Mouse (Mus musculus) kidney, embryonic 14.5 days (tissue): ENCODE measurements around the gene Adam10. TPM values are rescaled to one million over a fixed set of nuclear protein-coding genes. Genes with fewer than 3 reads are reported as not detected.

Experiments used
- ATAC-seq: fragments of 200-750 bp; cut with Nextera tagmentation; 2 replicates; pipeline ENCODE4 v1.8.0; 2017; ENCODE audit warnings: moderate number of reproducible peaks, mild to moderate bottlenecking, moderate TSS enrichment, moderate library complexity; ENCODE audit not compliant: low FRiP score, low TSS enrichment
- H3K27ac ChIP-seq: fragments of 300-500 bp; sonication (generic); 2 replicates; pipeline ENCODE4 v1.5.1; 2014; ENCODE audit warnings: low read depth, mild to moderate bottlenecking, low read length, moderate library complexity, mixed read lengths
- H3K27me3 ChIP-seq: fragments of 300-500 bp; sonication (generic); 2 replicates; pipeline ENCODE4 v1.6.1; 2014; ENCODE audit warnings: mild to moderate bottlenecking, low read length; ENCODE audit not compliant: control insufficient read depth, insufficient read depth
- H3K36me3 ChIP-seq: fragments of 300-500 bp; sonication (generic); 2 replicates; pipeline ENCODE4 v1.6.1; 2014; ENCODE audit warnings: low read length, mixed read lengths; ENCODE audit not compliant: control insufficient read depth, insufficient read depth
- H3K4me1 ChIP-seq: fragments of 300-500 bp; sonication (generic); 2 replicates; pipeline ENCODE4 v1.6.1; 2014; ENCODE audit warnings: low read length, mixed read lengths; ENCODE audit not compliant: control insufficient read depth, insufficient read depth
- H3K4me2 ChIP-seq: fragments of 300-500 bp; sonication (generic); replicated peaks from 2 replicates; pipeline ENCODE4 v1.6.1; 2014; ENCODE audit warnings: low read depth, mild to moderate bottlenecking, low read length
- H3K4me3 ChIP-seq: fragments of 300-500 bp; sonication (generic); 2 replicates; pipeline ENCODE4 v1.5.1; 2014; ENCODE audit warnings: mild to moderate bottlenecking, low read length
- H3K9ac ChIP-seq: fragments of 300-500 bp; sonication (generic); 2 replicates; pipeline ENCODE4 v1.6.1; 2014; ENCODE audit warnings: low read depth, mild to moderate bottlenecking, low read length, moderate library complexity
- H3K9me3 ChIP-seq: fragments of 300-500 bp; sonication (generic); 2 replicates; pipeline ENCODE4 v1.6.1; 2016; ENCODE audit warnings: low read length; ENCODE audit not compliant: control insufficient read depth
- WGBS: fragments of 180-500 bp; shearing (Covaris S2); extraction: QIAGEN DNeasy Blood & Tissue Kit; methylation state at CpG from one replicate; pipeline ENCODE4 v1.1.7; 2014; 5-methylcytosine and 5-hydroxymethylcytosine counted together
- polyA plus RNA-seq: library from polyadenylated mRNA; unstranded; fragments of >200 nt; fragmentation: Nextera tagmentation; extraction: Ambion mirVana; gene quantifications from 2 replicates; pipeline ENCODE4 v1.2.1, GENCODE M21; 2014

Gene Adam10
- polyA plus RNA-seq, 1 experiment from 2014 or later, result 83.1 TPM

- Histone ChIP-seq H3K4me1 (no peaks in the 10 kb centered on the region), H3K36me3 (no peaks in the 10 kb centered on the region), H3K4me3 (no peak overlapping the region), H3K9me3 (no peaks in the 10 kb centered on the region), H3K4me2 (no peak overlapping the region), H3K27ac (no peak overlapping the region), H3K27me3 (no peaks in the 10 kb centered on the region), H3K9ac (no peak overlapping the region)
- ATAC-seq, result no peak
Measured at GRCm38 (mm10) chr9:70731079-70731478, 52.3 kb downstream of the Adam10 start.

DNA sequence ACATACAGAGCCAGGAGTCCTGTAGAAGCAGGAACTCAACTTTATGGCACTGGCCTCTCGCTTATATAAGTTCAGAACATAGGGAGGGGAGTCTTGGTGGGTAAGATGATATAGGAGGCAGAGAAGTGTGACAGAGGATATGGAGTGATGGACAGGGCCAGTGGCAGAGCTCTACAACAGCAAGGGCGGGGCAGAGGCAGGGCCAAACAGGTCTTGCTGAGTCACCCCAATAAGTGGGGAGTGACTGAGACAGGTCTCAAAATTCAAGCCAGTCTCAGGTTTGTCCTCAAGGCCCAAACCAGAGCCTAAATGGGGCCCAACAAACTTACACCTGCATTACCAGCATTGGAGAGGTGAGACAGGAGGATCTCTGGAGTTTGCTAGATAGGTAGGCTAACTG, 54.4 kb downstream of the Adam10 start:
- H3K36me3 ChIP-seq, result no peaks in the 10 kb centered on the region
- no peak overlapping the region for H3K27ac ChIP-seq
- H3K27me3 ChIP-seq, result no peaks in the 10 kb centered on the region
- H3K9me3 ChIP-seq, result no peaks in the 10 kb centered on the region
- H3K4me1 ChIP-seq, result no peaks in the 10 kb centered on the region
- no peak overlapping the region for H3K4me3 ChIP-seq
- no peak overlapping the region for H3K4me2 ChIP-seq
- ATAC-seq, result no peak
- 73% methylated on average over 2 of the region's 2 CpGs for whole genome bisulfite sequencing
- H3K9ac ChIP-seq, result no peak overlapping the region

DNA sequence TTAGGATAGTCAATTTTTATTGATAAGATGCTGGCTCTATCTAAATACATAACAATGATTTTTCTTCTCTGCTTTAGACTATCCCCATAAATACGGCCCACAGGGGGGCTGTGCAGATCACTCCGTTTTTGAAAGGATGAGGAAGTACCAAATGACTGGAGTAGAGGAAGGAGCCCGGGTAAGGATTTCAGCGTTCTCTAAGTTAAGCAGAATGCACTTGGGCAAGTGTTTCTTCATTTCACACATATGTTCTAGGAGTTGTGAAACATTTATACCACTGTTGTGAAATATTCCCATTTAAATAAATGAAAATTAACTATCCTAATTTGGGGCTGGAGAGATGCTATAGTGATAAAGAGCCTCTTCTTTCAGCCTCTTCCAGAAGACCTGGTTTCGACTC, 61.2 kb downstream of the Adam10 start:
- Histone ChIP-seq H3K27me3 (no peaks in the 10 kb centered on the region), H3K9ac (no peak overlapping the region), H3K4me2 (no peak overlapping the region), H3K9me3 (no peaks in the 10 kb centered on the region), H3K4me1 (no peaks in the 10 kb centered on the region), H3K27ac (no peak overlapping the region), H3K36me3 (peaks cover 13% of the 10 kb centered on the region; the same call in 1 of the 2 replicates), H3K4me3 (no peak overlapping the region)
- WGBS, result 90% methylated on average over 5 of the region's 5 CpGs
- no peak for ATAC-seq

DNA sequence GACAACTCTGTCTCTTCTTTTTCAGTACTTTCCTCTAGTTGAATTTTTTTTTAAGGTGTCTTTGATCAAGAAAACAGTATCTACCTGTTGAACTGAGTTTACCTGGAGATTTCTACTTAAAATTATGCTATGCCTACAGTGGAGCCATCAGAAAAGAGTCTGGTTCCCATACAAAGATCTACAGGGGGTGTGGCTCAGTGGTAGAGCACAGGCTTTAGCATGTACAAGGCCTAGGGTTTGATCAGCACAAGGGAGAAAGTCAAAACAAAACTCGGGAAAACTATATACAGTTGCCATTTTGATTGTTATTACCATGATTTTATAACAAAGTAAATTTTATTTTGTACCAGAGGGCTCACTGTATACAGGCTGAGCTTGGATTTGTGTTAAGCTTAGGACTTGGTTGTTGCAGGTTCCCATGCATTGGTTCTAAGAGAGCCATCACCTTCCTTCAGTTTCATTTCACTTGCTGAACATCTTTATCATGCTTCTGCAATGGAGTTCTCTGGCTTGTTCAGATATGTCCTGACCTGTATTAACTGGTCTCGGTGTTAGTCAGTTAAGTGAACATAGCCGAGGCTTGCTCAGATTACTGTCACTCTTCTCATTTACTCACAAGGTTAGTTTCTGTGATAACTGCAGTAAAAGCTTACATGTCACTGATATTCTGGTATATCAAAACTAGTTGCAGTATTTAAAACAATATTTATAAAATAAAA, 72.9 kb downstream of the Adam10 start:
- H3K4me3 ChIP-seq, result no peak overlapping the region
- no peak overlapping the region for H3K4me2 ChIP-seq
- no peak for ATAC-seq
- no peaks in the 10 kb centered on the region for H3K27me3 ChIP-seq
- H3K9ac ChIP-seq, result no peak overlapping the region
- H3K36me3 ChIP-seq, result peaks cover 31% of the 10 kb centered on the region
- no peaks in the 10 kb centered on the region for H3K4me1 ChIP-seq
- no peaks in the 10 kb centered on the region for H3K9me3 ChIP-seq
- H3K27ac ChIP-seq, result no peak overlapping the region
- WGBS, result 91% methylated on average over 3 of the region's 3 CpGs

DNA sequence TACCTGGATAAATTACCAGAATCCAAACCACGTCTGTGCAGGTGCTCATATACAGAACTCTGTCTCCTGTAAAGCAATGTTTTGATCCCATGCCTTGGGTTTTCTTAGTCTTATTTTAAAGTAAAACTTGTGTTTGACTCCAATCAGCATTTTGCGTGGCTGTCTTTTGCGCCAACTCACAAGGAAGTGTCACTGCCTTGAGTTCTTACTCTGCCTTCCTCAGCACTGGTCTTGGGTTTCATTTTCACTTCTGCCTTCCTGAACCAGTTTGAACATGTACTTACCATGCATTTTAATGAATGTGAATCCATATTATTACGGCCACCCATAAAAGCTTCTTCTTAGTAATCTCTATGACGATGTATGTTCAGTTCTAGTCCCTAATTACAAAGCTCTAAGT, 82.2 kb downstream of the Adam10 start:
- ATAC-seq, result no peak
- peaks cover 31% of the 10 kb centered on the region; the same call in 1 of the 2 replicates for H3K36me3 ChIP-seq
- H3K4me1 ChIP-seq, result no peaks in the 10 kb centered on the region
- no peaks in the 10 kb centered on the region for H3K27me3 ChIP-seq
- H3K27ac ChIP-seq, result no peak overlapping the region
- no peaks in the 10 kb centered on the region for H3K9me3 ChIP-seq
- WGBS, result 94% methylated on average over 5 of the region's 5 CpGs
- H3K4me3 ChIP-seq, result no peak overlapping the region
- H3K9ac ChIP-seq, result no peak overlapping the region
- H3K4me2 ChIP-seq, result no peak overlapping the region

DNA sequence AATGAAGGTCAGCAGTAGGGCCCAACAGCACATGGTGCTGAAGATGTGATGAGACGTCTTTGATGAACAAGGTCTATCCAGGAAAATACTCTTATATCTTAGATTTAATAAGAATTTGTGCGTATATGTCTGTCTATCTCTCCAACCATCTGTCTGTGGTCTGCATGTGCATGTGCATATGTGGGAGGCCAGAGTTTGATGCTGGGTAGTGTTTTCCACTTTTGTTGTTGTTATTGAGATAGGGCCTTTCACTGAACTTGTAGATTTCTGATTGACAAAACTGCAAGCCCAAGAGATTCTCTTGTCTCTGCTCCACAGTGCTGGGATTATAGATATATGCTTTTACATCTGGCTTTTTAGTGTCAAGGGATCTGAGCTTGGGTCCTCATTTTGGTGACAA, 96.7 kb downstream of the Adam10 start:
- no peak overlapping the region for H3K4me3 ChIP-seq
- H3K4me2 ChIP-seq, result no peak overlapping the region
- no peak overlapping the region for H3K9ac ChIP-seq
- WGBS, result 97% methylated on average over 2 of the region's 2 CpGs
- peaks cover 22% of the 10 kb centered on the region; the same call in 1 of the 2 replicates for H3K36me3 ChIP-seq
- H3K9me3 ChIP-seq, result no peaks in the 10 kb centered on the region
- no peak overlapping the region for H3K27ac ChIP-seq
- no peaks in the 10 kb centered on the region for H3K4me1 ChIP-seq
- no peak for ATAC-seq
- no peaks in the 10 kb centered on the region for H3K27me3 ChIP-seq

GRCm38 (mm10) chr9:70782191-70782590, 103.4 kb downstream of the Adam10 start:
- Histone ChIP-seq H3K4me1 (0 out of 2 replicates have a peak, but pooled peaks cover 5% of the 10 kb centered on the region), H3K9me3 (no peaks in the 10 kb centered on the region), H3K4me2 (no peak overlapping the region), H3K27ac (no peak overlapping the region), H3K9ac (no peak overlapping the region), H3K4me3 (no peak overlapping the region), H3K27me3 (no peaks in the 10 kb centered on the region), H3K36me3 (peaks cover 14% of the 10 kb centered on the region; the same call in 1 of the 2 replicates)
- 35% methylated on average over 3 of the region's 3 CpGs for WGBS
- ATAC-seq, result no peak

GRCm38 (mm10) chr9:70788705-70789104, 109.9 kb downstream of the Adam10 start:
- Histone ChIP-seq H3K9ac (no peak overlapping the region), H3K4me2 (no peak overlapping the region), H3K4me3 (no peak overlapping the region), H3K4me1 (0 out of 2 replicates have a peak, but pooled peaks cover 5% of the 10 kb centered on the region), H3K9me3 (0 out of 2 replicates have a peak, but pooled peaks cover 2% of the 10 kb centered on the region), H3K36me3 (peaks cover 2% of the 10 kb centered on the region; the same call in 1 of the 2 replicates), H3K27me3 (no peaks in the 10 kb centered on the region), H3K27ac (no peak overlapping the region)
- no peak for ATAC-seq
- 83% methylated on average over 7 of the region's 7 CpGs for WGBS

DNA sequence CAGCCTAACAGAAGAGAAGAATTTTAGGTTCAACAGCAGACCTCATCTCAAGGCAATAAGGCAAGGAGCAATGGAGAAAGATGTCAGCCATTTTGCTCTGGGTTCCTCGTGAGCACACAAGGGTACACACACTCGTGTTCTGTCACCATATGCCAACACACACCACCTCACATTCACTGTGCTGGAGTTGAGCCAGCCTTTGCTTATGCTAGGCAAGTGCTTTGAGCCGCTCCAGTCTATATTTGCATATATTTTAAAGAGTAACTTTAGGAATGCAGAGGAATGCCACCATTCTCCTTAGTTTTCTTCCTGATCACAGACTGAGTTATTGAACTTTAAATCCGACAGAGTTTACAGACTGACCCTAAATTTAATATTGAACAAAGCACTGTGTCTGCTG, 111.8 kb downstream of the Adam10 start:
- Histone ChIP-seq H3K27ac (no peak overlapping the region), H3K27me3 (no peaks in the 10 kb centered on the region), H3K4me3 (no peak overlapping the region), H3K4me2 (no peak overlapping the region), H3K4me1 (0 out of 2 replicates have a peak, but pooled peaks cover 5% of the 10 kb centered on the region), H3K9me3 (0 out of 2 replicates have a peak, but pooled peaks cover 2% of the 10 kb centered on the region), H3K9ac (no peak overlapping the region), H3K36me3 (no peaks in the 10 kb centered on the region; the same call in 1 of the 2 replicates)
- WGBS, result 79% methylated on average over 4 of the region's 4 CpGs
- no peak for ATAC-seq
